Mouse (Mus musculus) CH12.LX (cell line): Measurements from ENCODE around the gene Krt26. TPM values are rescaled to one million over a fixed set of nuclear protein-coding genes. Genes with fewer than 3 reads are reported as not detected.

ENCODE experiments used
- DNase-seq: peaks from one replicate; pipeline ENCODE4 v3.0.0-alpha.2; 2013; ENCODE audit errors: extremely low read depth
- H3K27ac ChIP-seq: 2 replicates; pipeline ENCODE4 v1.5.1; 2012; ENCODE audit warnings: low read depth, mild to moderate bottlenecking, control low read depth, moderate library complexity; ENCODE audit not compliant: insufficient read depth
- H3K27me3 ChIP-seq: replicated peaks from 2 replicates; pipeline ENCODE3; 2012; ENCODE audit warnings: inconsistent platforms
- H3K36me3 ChIP-seq, 2 experiments: replicated peaks in 1 of 2; 2 replicates each; pipeline versions ENCODE3 to v1.6.1; 2012; ENCODE audit warnings: inconsistent platforms in 1 of 2, low read length in 1 of 2, mild to moderate bottlenecking in 1 of 2, mixed read lengths in 1 of 2, moderate library complexity in 1 of 2; ENCODE audit not compliant: control insufficient read depth in 1 of 2, insufficient read depth in 1 of 2
- H3K4me1 ChIP-seq, 2 experiments: 2 replicates each; pipeline ENCODE4 v1.6.1; 2012; ENCODE audit warnings: inconsistent platforms in 1 of 2, moderate library complexity in 1 of 2; ENCODE audit not compliant: insufficient read depth in 2 of 2, control insufficient read depth in 1 of 2
- H3K4me2 ChIP-seq: 2 replicates; pipeline ENCODE4 v1.6.1; 2012; ENCODE audit warnings: low read depth, mild to moderate bottlenecking, control low read depth; ENCODE audit not compliant: poor library complexity, insufficient read depth, severe bottlenecking
- H3K4me3 ChIP-seq, 3 experiments: fragments of 150-350 bp in 1 of 3; sonication (generic) in 1 of 3; replicated peaks in 1 of 3; 2 replicates each; pipeline versions ENCODE3 to v1.5.1; 2011 to 2012; ENCODE audit warnings: low read depth in 2 of 3, low read length in 2 of 3, mild to moderate bottlenecking in 2 of 3, moderate library complexity in 2 of 3, control low read depth in 1 of 3, improper control_type of control experiment in 1 of 3, inconsistent platforms in 1 of 3, mixed read lengths in 1 of 3; ENCODE audit not compliant: poor library complexity in 1 of 3
- H3K79me2 ChIP-seq: replicated peaks from 2 replicates; pipeline ENCODE4 v1.6.1; 2012; ENCODE audit warnings: mild to moderate bottlenecking, moderate library complexity; ENCODE audit not compliant: control insufficient read depth, poor library complexity, insufficient read depth, severe bottlenecking; ENCODE audit errors: extremely low read depth
- H3K9ac ChIP-seq: 2 replicates; pipeline ENCODE4 v1.6.1; 2012; ENCODE audit warnings: low read depth, mild to moderate bottlenecking, control low read depth, moderate library complexity; ENCODE audit not compliant: insufficient read depth
- H3K9me3 ChIP-seq: replicated peaks from 2 replicates; pipeline ENCODE3; 2012; ENCODE audit warnings: low read length, inconsistent platforms, mixed read lengths
- MAFK ChIP-seq: IDR thresholded peaks from 2 replicates; pipeline ENCODE4 v1.6.1; 2011; ENCODE audit warnings: low read length, improper control_type of control experiment; ENCODE audit not compliant: insufficient replicate concordance
- UBTF ChIP-seq: IDR thresholded peaks from 2 replicates; pipeline ENCODE4 v1.6.1; 2012; ENCODE audit warnings: low read depth, mild to moderate bottlenecking, inconsistent platforms, low read length, improper control_type of control experiment, moderate library complexity
- ZMIZ1 ChIP-seq: IDR thresholded peaks from 2 replicates; pipeline ENCODE4 v1.6.1; 2012; ENCODE audit warnings: low read depth, mild to moderate bottlenecking, inconsistent platforms, low read length, improper control_type of control experiment
- dilution Hi-C: fragments of 300-500 bp; cut with MboI; formaldehyde crosslinking; loops from 2 replicates; pipeline ENCODE4 v1.14.3; 2020; ENCODE audit warnings: low sequenced_read_pairs; ENCODE audit not compliant: extremely low pct_unique_long_range_greater_than_20kb, extremely low pct_ligation_motif_present
- in situ Hi-C: fragments of 300-500 bp; cut with MboI; formaldehyde crosslinking; loops from 3 replicates; pipeline ENCODE4 v1.14.3; 2019; ENCODE audit warnings: low sequenced_read_pairs, low pct_ligation_motif_present, low pct_unique_long_range_greater_than_20kb, mixed read lengths
- polyA plus RNA-seq: library from polyadenylated mRNA; unstranded; fragments of >175 nt; gene quantifications from 2 replicates; pipeline ENCODE4 v1.2.1, GENCODE M21; 2012; ENCODE audit warnings: low read depth; ENCODE audit not compliant: insufficient read length
- total RNA-seq, 2 experiments: library from RNA; depleted of rRNA; stranded (reverse); fragments of 300-350 nt in 1 of 2; fragments of >200 nt in 1 of 2; gene quantifications; 2 replicates each; pipeline ENCODE4 v1.2.3; 2012 to 2014

The Krt26 gene
- total and polyA plus RNA-seq, 3 experiments: not detected

GRCm38 (mm10) chr11:99279986-99280385 is 57.8 kb downstream of the Krt26 start:
- in situ Hi-C loops: no loop called here

More at GRCm38 (mm10) chr11:99279986-99280385, 57.8 kb downstream of the Krt26 start:
- Histone ChIP-seq H3K4me1 (peaks cover 4 to 10% of the 10 kb centered on the region in 2 experiments; a peak in 2 of 4 replicates), H3K9me3 (no peaks in the 10 kb centered on the region), H3K36me3 (no peaks in the 10 kb centered on the region), H3K79me2 (no peaks in the 10 kb centered on the region), H3K27ac (no peak overlapping the region), H3K4me2 (peak overlapping the region; percentile 5; the same call in 1 of the 2 replicates), H3K4me3 (no peak overlapping the region), H3K9ac (no peak overlapping the region), H3K27me3 (peaks cover 6% of the 10 kb centered on the region)
- no peak for DNase-seq
- TF ChIP-seq ZMIZ1 (no peak), UBTF (no peak), MAFK (0 out of 2 replicates have a peak, but pooled peaks have one; percentile 39)
- dilution Hi-C loops: no loop called here

Other genes with a start within 250 kb of the Krt26 start
- 0.04 and 0.13 TPM in 2 replicates for gene Tns4, start 248.7 kb downstream of the Krt26 start, total RNA-seq (2012; rRNA removed)
- not detected in 2 replicates for gene Tns4, start 248.7 kb downstream of the Krt26 start, total RNA-seq (2014; rRNA removed)
- gene Tns4, start 248.7 kb downstream of the Krt26 start, polyA plus RNA-seq: 0.11 TPM in 1 of 2 replicates, not detected in the other
- 170 and 241 TPM in 2 replicates for gene Ccr7, start 182.9 kb downstream of the Krt26 start, total RNA-seq (2012; rRNA removed)
- gene Ccr7, start 182.9 kb downstream of the Krt26 start, total RNA-seq (2014; rRNA removed): 178 and 203 TPM in 2 replicates
- gene Ccr7, start 182.9 kb downstream of the Krt26 start, polyA plus RNA-seq: 306 and 316 TPM in 2 replicates
- gene Smarce1, start 106.9 kb downstream of the Krt26 start, total RNA-seq (2012; rRNA removed): 246 and 257 TPM in 2 replicates
- gene Smarce1, start 106.9 kb downstream of the Krt26 start, total RNA-seq (2014; rRNA removed): 149 and 184 TPM in 2 replicates
- gene Smarce1, start 106.9 kb downstream of the Krt26 start, polyA plus RNA-seq: 464 and 617 TPM in 2 replicates
- gene Krt222, start 93.9 kb downstream of the Krt26 start, total RNA-seq (2012; rRNA removed): 15.4 and 22.0 TPM in 2 replicates
- gene Krt222, start 93.9 kb downstream of the Krt26 start, total RNA-seq (2014; rRNA removed): 22.9 TPM in 2 replicates
- gene Krt222, start 93.9 kb downstream of the Krt26 start, polyA plus RNA-seq: 24.4 and 29.3 TPM in 2 replicates
- not detected in 2 replicates for gene Krt24, start 52.7 kb downstream of the Krt26 start, total RNA-seq (2012; rRNA removed)
- gene Krt24, start 52.7 kb downstream of the Krt26 start, total RNA-seq (2014; rRNA removed): not detected in 2 replicates
- gene Krt24, start 52.7 kb downstream of the Krt26 start, polyA plus RNA-seq: not detected in 2 replicates
- 0.42 and 1.0 TPM in 2 replicates for gene Krt25, start 15.0 kb downstream of the Krt26 start, total RNA-seq (2012; rRNA removed)
- 0.17 and 0.36 TPM in 2 replicates for gene Krt25, start 15.0 kb downstream of the Krt26 start, total RNA-seq (2014; rRNA removed)
- 0.69 and 0.75 TPM in 2 replicates for gene Krt25, start 15.0 kb downstream of the Krt26 start, polyA plus RNA-seq
- gene Krt27, start 13.1 kb upstream of the Krt26 start, total RNA-seq (2012; rRNA removed): not detected in 2 replicates
- not detected in 2 replicates for gene Krt27, start 13.1 kb upstream of the Krt26 start, total RNA-seq (2014; rRNA removed)
- not detected in 2 replicates for gene Krt27, start 13.1 kb upstream of the Krt26 start, polyA plus RNA-seq
- 0.13 TPM in 1 of 2 replicates, not detected in the other for gene Krt28, start 36.9 kb upstream of the Krt26 start, total RNA-seq (2012; rRNA removed)
- gene Krt28, start 36.9 kb upstream of the Krt26 start, total RNA-seq (2014; rRNA removed): not detected in 2 replicates
- gene Krt28, start 36.9 kb upstream of the Krt26 start, polyA plus RNA-seq: 0.14 and 0.27 TPM in 2 replicates
- gene Krt10, start 51.4 kb upstream of the Krt26 start, total RNA-seq (2012; rRNA removed): 3.0 and 3.4 TPM in 2 replicates
- 9.0 and 9.3 TPM in 2 replicates for gene Krt10, start 51.4 kb upstream of the Krt26 start, total RNA-seq (2014; rRNA removed)
- 12.2 and 15.3 TPM in 2 replicates for gene Krt10, start 51.4 kb upstream of the Krt26 start, polyA plus RNA-seq
- not detected in 2 replicates for gene Krt12, start 84.3 kb upstream of the Krt26 start, total RNA-seq (2012; rRNA removed)
- not detected in 2 replicates for gene Krt12, start 84.3 kb upstream of the Krt26 start, total RNA-seq (2014; rRNA removed)
- not detected in 2 replicates for gene Krt12, start 84.3 kb upstream of the Krt26 start, polyA plus RNA-seq
- not detected in 2 replicates for gene Krt20, start 100.2 kb upstream of the Krt26 start, total RNA-seq (2012; rRNA removed)
- not detected in 2 replicates for gene Krt20, start 100.2 kb upstream of the Krt26 start, total RNA-seq (2014; rRNA removed)
- gene Krt20, start 100.2 kb upstream of the Krt26 start, polyA plus RNA-seq: not detected in 2 replicates
- gene Krt23, start 155.2 kb upstream of the Krt26 start, total RNA-seq (2012; rRNA removed): not detected in 2 replicates
- gene Krt23, start 155.2 kb upstream of the Krt26 start, total RNA-seq (2014; rRNA removed): not detected in 2 replicates
- not detected in 2 replicates for gene Krt23, start 155.2 kb upstream of the Krt26 start, polyA plus RNA-seq
- not detected in 2 replicates for gene Krt39, start 183.4 kb upstream of the Krt26 start, total RNA-seq (2012; rRNA removed)
- gene Krt39, start 183.4 kb upstream of the Krt26 start, total RNA-seq (2014; rRNA removed): not detected in 2 replicates
- not detected in 2 replicates for gene Krt39, start 183.4 kb upstream of the Krt26 start, polyA plus RNA-seq
- gene Krt40, start 205.2 kb upstream of the Krt26 start, total RNA-seq (2012; rRNA removed): not detected in 2 replicates
- gene Krt40, start 205.2 kb upstream of the Krt26 start, total RNA-seq (2014; rRNA removed): not detected in 2 replicates
- gene Krt40, start 205.2 kb upstream of the Krt26 start, polyA plus RNA-seq: not detected in 2 replicates
- not detected in 2 replicates for gene Krtap3-3, start 212.9 kb upstream of the Krt26 start, total RNA-seq (2012; rRNA removed)
- gene Krtap3-3, start 212.9 kb upstream of the Krt26 start, total RNA-seq (2014; rRNA removed): not detected in 2 replicates
- not detected in 2 replicates for gene Krtap3-3, start 212.9 kb upstream of the Krt26 start, polyA plus RNA-seq
- not detected in 2 replicates for gene Krtap3-2, start 218.9 kb upstream of the Krt26 start, total RNA-seq (2012; rRNA removed)
- gene Krtap3-2, start 218.9 kb upstream of the Krt26 start, total RNA-seq (2014; rRNA removed): not detected in 2 replicates
- not detected in 2 replicates for gene Krtap3-2, start 218.9 kb upstream of the Krt26 start, polyA plus RNA-seq
- not detected in 2 replicates for gene Gm11939, start 221.5 kb upstream of the Krt26 start, total RNA-seq (2012; rRNA removed)
- gene Gm11939, start 221.5 kb upstream of the Krt26 start, total RNA-seq (2014; rRNA removed): not detected in 2 replicates
- not detected in 2 replicates for gene Gm11939, start 221.5 kb upstream of the Krt26 start, polyA plus RNA-seq
- gene Krtap3-1, start 228.7 kb upstream of the Krt26 start, total RNA-seq (2012; rRNA removed): not detected in 2 replicates
- not detected in 2 replicates for gene Krtap3-1, start 228.7 kb upstream of the Krt26 start, total RNA-seq (2014; rRNA removed)
- gene Krtap3-1, start 228.7 kb upstream of the Krt26 start, polyA plus RNA-seq: not detected in 2 replicates
- gene Krtap1-5, start 243.1 kb upstream of the Krt26 start, total RNA-seq (2012; rRNA removed): not detected in 2 replicates
- gene Krtap1-5, start 243.1 kb upstream of the Krt26 start, total RNA-seq (2014; rRNA removed): not detected in 2 replicates
- not detected in 2 replicates for gene Krtap1-5, start 243.1 kb upstream of the Krt26 start, polyA plus RNA-seq
- not detected in 2 replicates for gene Krtap1-4, start 245.7 kb upstream of the Krt26 start, total RNA-seq (2012; rRNA removed)
- not detected in 2 replicates for gene Krtap1-4, start 245.7 kb upstream of the Krt26 start, total RNA-seq (2014; rRNA removed)
- not detected in 2 replicates for gene Krtap1-4, start 245.7 kb upstream of the Krt26 start, polyA plus RNA-seq